8 mouse cellular contexts compared by ENCODE assay signal in the genomic region with DNA sequence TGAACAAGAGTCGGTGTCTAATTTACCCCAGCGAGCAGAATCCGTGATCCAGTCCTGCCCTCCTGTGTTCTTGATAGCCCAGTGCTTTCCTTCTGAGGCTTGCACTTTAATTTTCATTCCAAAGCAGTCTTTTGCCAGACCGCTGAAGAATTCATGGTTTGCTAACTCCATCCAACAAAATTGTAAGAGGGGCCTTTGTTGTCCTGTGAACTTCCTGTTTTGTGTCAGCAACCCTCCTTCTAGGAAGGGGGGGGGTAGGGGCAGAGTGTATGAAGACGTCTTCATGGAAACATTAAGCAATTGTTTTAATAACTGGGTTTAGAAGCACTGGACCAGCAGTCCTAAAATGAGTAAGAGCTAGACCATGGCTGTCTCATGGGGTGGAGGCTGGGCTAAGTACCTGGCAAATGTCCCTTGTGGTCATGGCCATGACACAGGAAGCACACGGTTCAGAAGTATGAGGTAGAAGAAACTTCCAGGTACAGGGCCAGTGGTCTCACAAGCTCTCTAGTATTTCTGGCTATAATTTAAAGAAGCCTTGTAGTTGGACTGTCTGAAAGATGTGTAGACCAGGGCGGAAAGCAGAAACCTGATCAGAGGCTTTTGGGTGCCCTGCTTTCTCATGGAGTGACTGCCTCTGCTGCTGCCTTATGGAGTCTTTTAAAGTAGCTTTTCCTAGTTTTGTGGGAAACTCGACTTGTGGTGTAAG. TPM values are rescaled to one million over a fixed set of nuclear protein-coding genes. Genes with fewer than 3 reads are reported as not detected.
DNase-seq lines count a peak whose midpoint lies in the region.
"Had no signal": no experiment of that assay in that cellular context is flagged by ENCODE, and none has a peak within 500 bp of the region (broad histone marks: within the 10 kb centered on the region; RNA-seq: fewer than 3 reads in every experiment).

No protein-coding gene starts in this region.

- 0 out of 2 replicates have a peak, but pooled peaks cover 3% of the 10 kb centered on the region for H3K36me3 ChIP-seq in limb, embryonic 10.5 days

- H3K27ac ChIP-seq in limb, embryonic 10.5 days, result 0 out of 2 replicates have a peak overlapping the region, but pooled peaks have one; percentile 7
- H3K27ac ChIP-seq: macrophage had no signal

- no peaks in the 10 kb centered on the region for H3K9me3 ChIP-seq in limb, embryonic 10.5 days (replicated peaks)

- H3K4me1 ChIP-seq in limb, embryonic 10.5 days, result peaks cover 6% of the 10 kb centered on the region; the same call in 1 of the 2 replicates

- H3K4me3 ChIP-seq in limb, embryonic 10.5 days, result no peak overlapping the region

- 77% methylated on average over 8 of the region's 8 CpGs for WGBS in limb, embryonic 10.5 days

- peak; percentile 9 for DNase-seq in thymus, postnatal 0 days (ENCODE audit: low spot score)
- no peak for DNase-seq in thymus, postnatal 14 days
- peak; percentile 66 for DNase-seq in heart, adult 8-10 months (ENCODE audit: low spot score)
- DNase-seq in limb, embryonic 10.5 days (ENCODE audit: low spot score), result no peak
- DNase-seq in embryo, embryonic 10.5 days (ENCODE audit: low spot score), result no peak
- no peak for DNase-seq in MN1 (ENCODE audit: low spot score)
- no peak for DNase-seq in layer of hippocampus, postnatal 25 days (ENCODE audit: extremely low spot score in 1 of 2, low spot score in 1 of 2)

- H3K27me3 ChIP-seq in limb, embryonic 10.5 days (ENCODE audit: low read depth, poor library complexity, severe bottlenecking), result no peaks in the 10 kb centered on the region

RNA-seq across cellular contexts. Expression of a gene that starts 41.6 kb away (rescaled TPM):
- polyA plus RNA-seq in thymus, postnatal 0 days (2015; fragmentation: Nextera tagmentation; extraction: Ambion mirVana), result 7.3 and 8.2 TPM in 2 replicates
- total RNA-seq in heart, adult 8-10 months (2022), result 10 to 100 TPM; 23.4 to 30.6 (median 27.3) TPM
- 21.1 and 22.1 TPM in 2 replicates for polyA plus RNA-seq in limb, embryonic 10.5 days (2016; fragmentation: Nextera tagmentation; extraction: Ambion mirVana)
- total RNA-seq in layer of hippocampus, postnatal 25 days (2021), result 10 to 100 TPM; 16.6 to 21.6 TPM

RNA-seq across cellular contexts. Expression of a gene that starts 52.9 kb away (rescaled TPM):
- polyA plus RNA-seq in thymus, postnatal 0 days (2015; fragmentation: Nextera tagmentation; extraction: Ambion mirVana), result 0.09 and 0.10 TPM in 2 replicates
- total RNA-seq in heart, adult 8-10 months (2022), result not detected
- polyA plus RNA-seq in limb, embryonic 10.5 days (2016; fragmentation: Nextera tagmentation; extraction: Ambion mirVana), result 0.08 TPM in 1 of 2 replicates, not detected in the other
- total RNA-seq in layer of hippocampus, postnatal 25 days (2021), result 1 to 10 TPM in 1 of 2 experiments, under 1 TPM in 1; 0.17 to 1.1 TPM
- polyA plus RNA-seq: macrophage had no signal

RNA-seq across cellular contexts. Expression of a gene that starts 53.1 kb away (rescaled TPM):
- polyA plus RNA-seq in thymus, postnatal 0 days (2015; fragmentation: Nextera tagmentation; extraction: Ambion mirVana), result 0.17 and 0.49 TPM in 2 replicates
- not detected for total RNA-seq in heart, adult 8-10 months (2022)
- polyA plus RNA-seq in limb, embryonic 10.5 days (2016; fragmentation: Nextera tagmentation; extraction: Ambion mirVana), result not detected in 2 replicates
- total RNA-seq in layer of hippocampus, postnatal 25 days (2021), result not detected
- polyA plus RNA-seq: macrophage had no signal

Comparison
In these comparisons a context has a peak if more than half of its experiments do, and no peak if none do; other contexts are left out.
1. DNase-seq: peak in thymus, postnatal 0 days (single experiment) and heart, adult 8-10 months (single experiment); none in thymus, postnatal 14 days (single experiment), limb, embryonic 10.5 days (single experiment), embryo, embryonic 10.5 days (single experiment), MN1 (single experiment) and layer of hippocampus, postnatal 25 days (0 of 2).